Mouse (Mus musculus): ENCODE measurements at regions not wholly inside any gene's neighbourhood (a gene's known extent, or its start where the extent isn't known, plus 50 kb on each side); places are given as distances from the start of the nearest gene placed in this dataset.

DNA sequence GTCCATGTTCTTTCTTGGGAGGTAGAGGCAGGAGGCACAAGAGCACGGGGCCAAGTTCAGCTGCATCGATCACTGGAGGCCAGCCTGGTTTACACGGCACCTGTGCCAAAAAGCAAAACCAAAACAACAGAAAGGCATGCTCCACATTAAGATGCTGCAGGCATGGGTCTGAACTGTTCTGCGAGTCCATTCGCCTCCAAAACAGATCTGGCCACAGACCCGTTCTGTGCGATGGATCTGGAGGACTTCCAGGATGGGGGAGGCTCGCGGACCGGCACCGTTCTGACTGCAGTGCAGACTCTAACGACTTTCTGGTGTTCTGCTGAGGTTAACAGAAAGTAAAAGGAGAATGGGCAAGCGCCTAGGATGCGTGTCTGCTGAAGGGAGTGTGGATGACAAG, 52.3 kb downstream of the A230072I06Rik start:
- Histone ChIP-seq H3K9me3 (no peaks in the 10 kb centered on the region), H3K36me3 (no peaks in the 10 kb centered on the region)
- 0 out of 2 replicates have a peak, but pooled peaks have one; percentile 29 for ATAC-seq (ENCODE audit: borderline replicate concordance, extremely low read depth, low FRiP score, low TSS enrichment)

DNA sequence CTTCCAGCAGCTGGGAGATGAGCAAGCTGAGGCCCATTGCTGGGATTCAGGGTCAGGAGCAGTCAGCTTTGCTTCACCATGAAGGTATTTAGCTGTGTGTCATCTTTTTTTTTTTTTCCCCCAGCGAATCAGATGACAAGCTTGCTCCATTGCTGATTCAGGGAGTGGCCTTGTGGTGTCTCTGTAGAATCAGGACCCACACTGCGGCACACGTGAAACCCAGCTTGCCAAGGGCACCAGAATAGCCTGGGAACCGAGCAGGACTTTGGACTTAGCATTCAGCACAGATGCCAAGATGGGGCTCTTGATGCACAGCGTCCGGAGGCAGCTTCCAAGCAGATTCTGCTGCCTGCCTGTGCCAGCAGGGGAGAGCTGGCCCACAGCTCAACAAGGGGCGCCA, 53.0 kb downstream of the A230072I06Rik start:
- Histone ChIP-seq H3K27me3 (peaks cover 14% of the 10 kb centered on the region; the same call in 1 of the 2 replicates), H3K4me3 (no peak overlapping the region), H3K9me3 (no peaks in the 10 kb centered on the region), H3K36me3 (no peaks in the 10 kb centered on the region), H3K4me1 (no peaks in the 10 kb centered on the region), H3K4me2 (no peak overlapping the region), H3K9ac (no peak overlapping the region), H3K27ac (no peak overlapping the region)
- WGBS: 73% methylated on average over 7 of the region's 7 CpGs
- no peak for ATAC-seq (ENCODE audit: borderline replicate concordance, extremely low read depth, low FRiP score, low TSS enrichment)

More for the DNA sequence above, 52.3 kb downstream of the A230072I06Rik start:
- H3K27me3 ChIP-seq: peaks cover 16% of the 10 kb centered on the region; the same call in 1 of the 2 replicates
- H3K27ac ChIP-seq: no peak overlapping the region
- H3K4me2 ChIP-seq: no peak overlapping the region
- no peak overlapping the region for H3K4me3 ChIP-seq
- H3K4me1 ChIP-seq: no peaks in the 10 kb centered on the region
- H3K9ac ChIP-seq: no peak overlapping the region
- WGBS: 48% methylated on average over 14 of the region's 14 CpGs

DNA sequence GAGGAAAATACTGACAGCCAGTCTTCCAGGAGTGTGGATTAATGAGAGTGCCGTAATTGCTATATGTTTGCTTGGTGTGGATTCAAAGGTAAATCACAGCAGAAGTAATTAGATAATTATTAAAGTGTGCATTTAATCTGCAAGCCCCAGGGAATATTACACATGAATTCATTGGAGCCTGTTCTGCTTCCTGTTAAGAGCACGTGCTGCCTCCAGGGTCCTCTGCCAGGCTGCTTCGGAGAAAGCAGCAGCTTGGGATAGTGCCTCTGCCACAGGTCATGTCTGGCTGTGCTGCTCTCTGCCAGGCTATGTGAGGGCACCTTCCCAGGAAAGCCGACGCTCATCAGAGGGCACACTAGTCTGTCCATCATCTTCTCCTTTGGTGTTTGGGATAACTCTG, 55.5 kb downstream of the A230072I06Rik start:
- no peak for ATAC-seq (ENCODE audit: borderline replicate concordance, extremely low read depth, low FRiP score, low TSS enrichment)
- Histone ChIP-seq H3K27me3 (peaks cover 4% of the 10 kb centered on the region; the same call in 1 of the 2 replicates), H3K4me1 (no peaks in the 10 kb centered on the region), H3K4me2 (no peak overlapping the region), H3K27ac (no peak overlapping the region), H3K36me3 (no peaks in the 10 kb centered on the region), H3K9me3 (no peaks in the 10 kb centered on the region), H3K4me3 (no peak overlapping the region), H3K9ac (no peak overlapping the region)
- WGBS: 54% methylated on average over 5 of the region's 5 CpGs

DNA sequence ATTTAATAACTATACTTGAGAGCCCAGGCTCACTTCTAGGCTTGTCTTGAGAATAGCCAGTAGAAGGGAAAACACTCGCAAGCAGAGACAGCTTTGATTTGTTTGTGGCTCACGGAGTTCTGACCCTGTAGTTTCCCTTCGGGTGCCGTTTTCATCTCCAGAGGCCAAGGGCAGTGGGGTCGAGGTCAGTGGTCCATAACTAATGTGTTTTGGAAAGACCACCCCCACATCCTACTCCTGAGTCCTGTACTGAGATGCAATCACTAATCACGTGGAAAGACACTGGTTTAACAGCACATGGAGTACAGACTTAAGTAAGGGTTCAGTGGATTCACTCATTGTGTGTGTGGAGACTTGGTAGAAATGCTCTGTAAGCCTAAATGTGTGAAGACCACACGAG, 56.0 kb downstream of the A230072I06Rik start:
- no peak overlapping the region for H3K4me3 ChIP-seq
- no peak for ATAC-seq (ENCODE audit: borderline replicate concordance, extremely low read depth, low FRiP score, low TSS enrichment)
- no peaks in the 10 kb centered on the region for H3K4me1 ChIP-seq
- WGBS: 47% methylated on average over 7 of the region's 7 CpGs
- no peak overlapping the region for H3K9ac ChIP-seq
- H3K36me3 ChIP-seq: no peaks in the 10 kb centered on the region
- peaks cover 4% of the 10 kb centered on the region; the same call in 1 of the 2 replicates for H3K27me3 ChIP-seq
- H3K9me3 ChIP-seq: no peaks in the 10 kb centered on the region
- H3K4me2 ChIP-seq: no peak overlapping the region
- H3K27ac ChIP-seq: no peak overlapping the region

DNA sequence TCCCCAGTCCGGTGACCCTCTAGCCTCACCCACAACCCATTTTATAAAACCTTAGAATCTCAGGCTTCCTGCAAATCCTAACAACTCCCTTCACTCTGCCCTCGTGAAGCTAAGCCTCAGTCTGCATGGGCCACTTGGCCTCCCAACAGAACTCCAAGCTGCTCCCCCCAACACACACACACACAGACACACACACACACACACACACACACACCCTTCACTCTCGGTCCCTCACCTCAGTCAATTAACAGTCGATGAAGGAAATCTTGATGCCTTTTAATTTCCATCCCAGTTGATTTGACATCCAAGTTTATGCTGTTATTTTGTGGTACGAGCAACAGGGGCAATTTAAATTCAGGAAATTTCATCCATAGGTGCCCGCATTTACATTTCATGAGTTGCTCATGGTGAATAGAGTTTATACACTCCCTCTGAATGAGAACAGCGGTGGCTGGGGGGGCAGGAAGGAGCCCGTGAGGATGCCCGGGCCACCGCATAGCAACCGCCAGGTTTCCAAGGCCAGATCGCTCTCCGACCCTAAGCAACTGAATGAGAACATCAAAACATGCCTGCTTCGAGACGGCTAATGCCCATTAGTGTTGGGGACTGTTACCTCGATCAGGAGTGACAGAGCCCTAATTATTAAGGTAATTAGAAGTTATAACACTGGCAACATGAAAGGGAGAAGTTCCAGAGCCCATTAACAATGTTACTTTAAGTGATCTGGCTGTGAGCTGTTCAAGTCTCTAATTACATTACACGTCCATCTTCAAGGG, 55.8 kb upstream of the Sox1 start:
- Histone ChIP-seq H3K9ac (no peak overlapping the region), H3K4me1 (no peaks in the 10 kb centered on the region), H3K27ac (no peak overlapping the region), H3K9me3 (no peaks in the 10 kb centered on the region), H3K4me2 (no peak overlapping the region), H3K4me3 (no peak overlapping the region), H3K36me3 (no peaks in the 10 kb centered on the region), H3K27me3 (no peaks in the 10 kb centered on the region)
- ATAC-seq (ENCODE audit: borderline replicate concordance, extremely low read depth, low FRiP score, low TSS enrichment): no peak
- 73% methylated on average over 17 of the region's 17 CpGs for WGBS

DNA sequence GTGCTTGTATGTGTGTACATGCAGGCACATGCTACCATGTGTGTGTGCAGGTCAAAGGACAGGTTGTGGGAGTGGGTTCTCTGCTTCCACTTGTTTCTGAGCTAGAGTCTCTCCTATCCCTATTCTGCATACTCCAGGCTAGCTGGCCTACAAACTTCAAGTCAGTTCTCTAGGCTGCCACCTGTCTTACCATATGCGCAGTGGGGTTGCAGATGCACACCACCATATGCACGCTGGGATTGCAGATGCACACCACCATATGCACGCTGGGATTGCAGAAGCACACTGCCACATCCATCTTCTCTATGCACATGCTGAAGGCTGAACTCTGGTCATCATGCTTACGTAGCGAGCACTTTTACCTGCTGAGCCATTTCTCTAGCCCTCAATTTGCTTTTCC, 54.1 kb upstream of the Sox1 start:
- H3K9ac ChIP-seq: no peak overlapping the region
- no peaks in the 10 kb centered on the region for H3K27me3 ChIP-seq
- 80% methylated on average over 5 of the region's 5 CpGs for WGBS
- no peak for ATAC-seq (ENCODE audit: borderline replicate concordance, extremely low read depth, low FRiP score, low TSS enrichment)
- H3K4me3 ChIP-seq: no peak overlapping the region
- no peak overlapping the region for H3K27ac ChIP-seq
- no peak overlapping the region for H3K4me2 ChIP-seq
- no peaks in the 10 kb centered on the region for H3K36me3 ChIP-seq
- no peaks in the 10 kb centered on the region for H3K4me1 ChIP-seq
- H3K9me3 ChIP-seq: no peaks in the 10 kb centered on the region
